In genomic region chr14:120525644-120526043, GRCm38 (mm10) we compare ENCODE assay signal across 22 mouse cellular contexts. TPM values are rescaled to one million over a fixed set of nuclear protein-coding genes. Genes with fewer than 3 reads are reported as not detected.
DNase-seq lines count a peak whose midpoint lies in the region; ATAC-seq lines count a peak whose summit lies in the region.
"Had no signal": no experiment of that assay in that cellular context is flagged by ENCODE, and none has a peak within 500 bp of the region (broad histone marks: within the 10 kb centered on the region; RNA-seq: fewer than 3 reads in every experiment).

No protein-coding gene starts in this region.

- DNase-seq in CD4-positive helper T cell, adult 2 months (ENCODE audit: low read depth, low spot score) = peak; percentile 29
- no peak for DNase-seq in frontal cortex, postnatal 36 days (ENCODE audit: low spot score in 2 of 2)
- DNase-seq in lung, postnatal 36 days = no peak
- DNase-seq: adrenal gland, postnatal 10 days; cerebellum, adult 2 months; cerebellum, postnatal 36 days; gastrocnemius, postnatal 25 days; kidney, postnatal 4 days; layer of hippocampus, adult 9-11 months; left cerebral cortex, postnatal 4 days; right cerebral cortex, postnatal 14 days; spleen, adult 18-20 months; thymus, postnatal 25 days had no signal

- ATAC-seq in CD4-positive, CD25-positive, alpha-beta regulatory T cell, adult 4 months = peak; percentile 82
- peak; percentile 58 for ATAC-seq in granulocyte monocyte progenitor cell, adult 5-6 weeks (replicated peaks; ENCODE audit: poor library complexity, severe bottlenecking)
- ATAC-seq in megakaryocyte progenitor cell, adult 5-6 weeks (replicated peaks; ENCODE audit: poor library complexity) = peak; percentile 70
- ATAC-seq in erythroid progenitor cell, adult 5-6 weeks (replicated peaks; ENCODE audit: low FRiP score, poor library complexity, severe bottlenecking) = no peak
- ATAC-seq: forebrain, embryonic 16.5 days; hindbrain, embryonic 16.5 days; intestine, postnatal 0 days; midbrain, embryonic 13.5 days; Patski had no signal

RNA-seq across cellular contexts. Expression of gene Rap2a, which starts 47.4 kb away (rescaled TPM):
- polyA plus RNA-seq in CD4-positive, CD25-positive, alpha-beta regulatory T cell, adult 4 months (2017; shearing (Covaris generic)) = 1 to 10 TPM in 1 of 2 experiments, under 1 TPM in 1; 0.89 to 1.2 TPM
- total RNA-seq in granulocyte monocyte progenitor cell, adult 5-6 weeks (2014; fragmentation: Nextera tagmentation) = 5.6 and 10.7 TPM in 2 replicates
- 6.1 and 6.3 TPM in 2 replicates for total RNA-seq in granulocyte monocyte progenitor cell, adult 5-6 weeks (2017)
- 7.3 and 10.0 TPM in 2 replicates for total RNA-seq in megakaryocyte progenitor cell, adult 5-6 weeks (2015)
- 4.7 and 5.5 TPM in 2 replicates for total RNA-seq in megakaryocyte progenitor cell, adult 5-6 weeks (2017)
- total RNA-seq in erythroid progenitor cell, adult 5-6 weeks (2015; ENCODE audit: low replicate concordance) = 2.1 and 3.2 TPM in 2 replicates
- total RNA-seq in erythroid progenitor cell, adult 5-6 weeks (2017; ENCODE audit: low replicate concordance) = 1.1 and 1.7 TPM in 2 replicates
